In the genomic region with DNA sequence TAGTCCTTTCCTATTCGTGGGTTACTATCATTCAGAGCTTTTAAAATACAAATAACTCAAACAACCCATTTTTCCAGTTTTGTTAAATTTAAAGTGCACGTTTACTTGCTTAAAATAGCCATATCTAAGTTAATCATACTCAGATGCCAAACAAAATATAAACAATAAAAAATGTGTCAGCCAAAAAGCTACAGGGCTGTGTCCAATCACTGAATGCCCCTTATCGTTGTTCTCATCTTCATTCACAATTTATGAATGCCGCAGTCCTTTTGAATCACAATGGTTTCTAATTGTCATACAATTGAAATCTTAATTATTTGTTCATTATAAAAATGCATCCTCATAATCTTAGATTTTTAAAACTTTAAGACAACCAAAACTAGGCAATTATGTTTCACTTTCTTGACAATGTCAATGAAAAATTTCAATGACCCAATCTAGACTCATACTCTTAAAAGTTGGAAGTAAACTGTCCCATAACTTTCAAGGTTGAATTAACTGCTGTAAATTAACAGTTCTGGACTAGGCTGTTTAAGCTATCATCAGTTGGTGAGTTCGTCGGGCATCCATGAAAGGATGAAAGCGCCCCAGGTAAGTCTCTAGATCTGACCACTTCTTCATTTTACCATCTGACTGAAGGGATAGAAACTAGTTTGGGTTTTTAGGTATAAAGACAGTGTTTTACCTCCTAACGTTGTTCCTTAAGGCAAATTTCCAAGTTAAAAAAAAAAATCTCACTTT, we compare ENCODE assay signal across 9 mouse cellular contexts.
A peak's percentile ranks its signal among the peaks of the same experiment; 100 is the strongest.
DNase-seq lines count a peak whose midpoint lies in the region; ATAC-seq and TF ChIP-seq lines count a peak whose summit lies in the region.
"Had no signal": no experiment of that assay in that cellular context is flagged by ENCODE, and none has a peak within 500 bp of the region (broad histone marks: within the 10 kb centered on the region; RNA-seq: fewer than 3 reads in every experiment).

No protein-coding gene starts in this region.

- H3K4me3 ChIP-seq in heart, embryonic 14.5 days (ENCODE audit: control insufficient read depth in 1 of 2, insufficient read depth in 1 of 2, low read depth in 1 of 2, low read length in 2 of 2): peak overlapping the region; percentile 93 to 96; a peak in 3 of 4 replicates
- H3K4me3 ChIP-seq in cortical plate, adult 2 months (ENCODE audit: insufficient read depth, low read length): peak overlapping the region; percentile 66
- peak overlapping the region; percentile 84 for H3K4me3 ChIP-seq in hindbrain, embryonic 13.5 days
- peak overlapping the region; percentile 84 for H3K4me3 ChIP-seq in midbrain, embryonic 12.5 days

- H3K9ac ChIP-seq in heart, embryonic 14.5 days (ENCODE audit: low read length): peak overlapping the region; percentile 100
- H3K9ac ChIP-seq in hindbrain, embryonic 13.5 days: peak overlapping the region; percentile 99
- H3K9ac ChIP-seq in midbrain, embryonic 12.5 days (replicated peaks): peak overlapping the region; percentile 95

- peak overlapping the region; percentile 97 for H3K4me2 ChIP-seq in heart, embryonic 14.5 days (ENCODE audit: low read length)
- H3K4me2 ChIP-seq in hindbrain, embryonic 13.5 days: peak overlapping the region; percentile 94
- peak overlapping the region; percentile 94 for H3K4me2 ChIP-seq in midbrain, embryonic 12.5 days (replicated peaks)

- no peak for TF ChIP-seq CTCF in cortical plate, adult 2 months (IDR thresholded peaks at IDR 0.05; ENCODE audit: extremely low read depth, insufficient read depth, low read length)

- H3K4me1 ChIP-seq in heart, embryonic 14.5 days (ENCODE audit: control insufficient read depth in 2 of 2, insufficient read depth in 2 of 2, low read length in 2 of 2): peaks cover 11 to 23% of the 10 kb centered on the region in 2 experiments
- H3K4me1 ChIP-seq in cortical plate, adult 2 months (ENCODE audit: control insufficient read depth, insufficient read depth, low read length): peaks cover 4% of the 10 kb centered on the region
- peaks cover 26% of the 10 kb centered on the region for H3K4me1 ChIP-seq in hindbrain, embryonic 13.5 days (replicated peaks)
- H3K4me1 ChIP-seq in midbrain, embryonic 12.5 days: peaks cover 37% of the 10 kb centered on the region

- TF ChIP-seq POLR2A in cortical plate, adult 2 months (IDR thresholded peaks at IDR 0.05; ENCODE audit: extremely low read depth, insufficient read depth, low read length): no peak

- peaks cover 2% of the 10 kb centered on the region; the same call in 1 of the 2 replicates for H3K36me3 ChIP-seq in heart, embryonic 14.5 days (ENCODE audit: control insufficient read depth, insufficient read depth, low read length)
- no peaks in the 10 kb centered on the region for H3K36me3 ChIP-seq in hindbrain, embryonic 13.5 days
- H3K36me3 ChIP-seq in midbrain, embryonic 12.5 days: 0 out of 2 replicates have a peak, but pooled peaks cover under 1% of the 10 kb centered on the region
- H3K36me3 ChIP-seq: G1E had no signal

- WGBS in heart, embryonic 14.5 days: 6% methylated on average over 8 of the region's 8 CpGs
- WGBS in hindbrain, embryonic 13.5 days: 23% methylated on average over 8 of the region's 8 CpGs
- 22% methylated on average over 8 of the region's 8 CpGs for WGBS in midbrain, embryonic 12.5 days

- peak overlapping the region; percentile 99 to 100 for H3K27ac ChIP-seq in heart, embryonic 14.5 days (replicated peaks in 1 of 2; ENCODE audit: control insufficient read depth in 1 of 2, insufficient read depth in 1 of 2, low read depth in 2 of 2, low read length in 2 of 2)
- H3K27ac ChIP-seq in cortical plate, adult 2 months (ENCODE audit: insufficient read depth, low read length): no peak overlapping the region
- H3K27ac ChIP-seq in hindbrain, embryonic 13.5 days: peak overlapping the region; percentile 99
- no peak overlapping the region for H3K27ac ChIP-seq in midbrain, embryonic 12.5 days (replicated peaks)

- DNase-seq in heart, adult 8-10 months (ENCODE audit: low spot score): no peak
- DNase-seq in c-Kit-positive CD71-positive TER-119-positive erythroid progenitor cells, embryonic 14.5 days (ENCODE audit: low spot score): no peak

- H3K27me3 ChIP-seq in heart, embryonic 14.5 days (ENCODE audit: control insufficient read depth, insufficient read depth, low read length): no peaks in the 10 kb centered on the region
- H3K27me3 ChIP-seq in hindbrain, embryonic 13.5 days: peaks cover 5% of the 10 kb centered on the region; the same call in 1 of the 2 replicates
- no peaks in the 10 kb centered on the region; the same call in 1 of the 2 replicates for H3K27me3 ChIP-seq in midbrain, embryonic 12.5 days

- ATAC-seq in heart, embryonic 14.5 days (ENCODE audit: insufficient number of reproducible peaks, insufficient read depth, low FRiP score, low read depth): no peak
- no peak for ATAC-seq in hindbrain, embryonic 13.5 days (ENCODE audit: low FRiP score)
- ATAC-seq in midbrain, embryonic 12.5 days (ENCODE audit: low FRiP score, low read depth): no peak
- ATAC-seq in megakaryocyte progenitor cell, adult 5-6 weeks (replicated peaks; ENCODE audit: poor library complexity): no peak
- no peak for ATAC-seq in erythroid progenitor cell, adult 5-6 weeks (replicated peaks; ENCODE audit: low FRiP score, poor library complexity, severe bottlenecking)

- H3K9me3 ChIP-seq in heart, embryonic 14.5 days (ENCODE audit: control insufficient read depth, low read length): no peaks in the 10 kb centered on the region
- no peaks in the 10 kb centered on the region for H3K9me3 ChIP-seq in hindbrain, embryonic 13.5 days
- no peaks in the 10 kb centered on the region for H3K9me3 ChIP-seq in midbrain, embryonic 12.5 days

Comparison
In these comparisons a context has a peak if more than half of its experiments do, and no peak if none do; other contexts are left out.
1. H3K27ac ChIP-seq: peak in heart, embryonic 14.5 days (2 of 2) and hindbrain, embryonic 13.5 days (single experiment); none in cortical plate, adult 2 months (single experiment) and midbrain, embryonic 12.5 days (single experiment).
2. Peak in every context shown above with its lines, with median percentiles within 50 percentile points of each other: H3K4me2 ChIP-seq, H3K4me3 ChIP-seq and H3K9ac ChIP-seq.